Mouse (Mus musculus) hindbrain, postnatal 0 days (tissue): ENCODE data around the gene Hibch. TPM values are rescaled to one million over a fixed set of nuclear protein-coding genes. Genes with fewer than 3 reads are reported as not detected.

Source experiments
- ATAC-seq: fragments of 200-750 bp; cut with Nextera tagmentation; 2 replicates; pipeline ENCODE4 v1.8.0; 2017; ENCODE audit warnings: mild to moderate bottlenecking, moderate TSS enrichment, moderate library complexity
- DNase-seq: peaks from one replicate; pipeline ENCODE4 v3.0.0-alpha.2; 2015; ENCODE audit warnings: low spot score
- H3K27ac ChIP-seq: fragments of 300-500 bp; sonication (generic); 2 replicates; pipeline ENCODE4 v1.5.1; 2014; ENCODE audit warnings: mild to moderate bottlenecking
- H3K27me3 ChIP-seq: fragments of 300-500 bp; sonication (generic); 2 replicates; pipeline ENCODE4 v1.6.1; 2014; ENCODE audit warnings: low read length, mixed read lengths; ENCODE audit not compliant: insufficient read depth
- H3K36me3 ChIP-seq: fragments of 300-500 bp; sonication (generic); 2 replicates; pipeline ENCODE4 v1.6.1; 2014; ENCODE audit warnings: low read length, mixed read lengths; ENCODE audit not compliant: insufficient read depth
- H3K4me1 ChIP-seq: fragments of 300-500 bp; sonication (generic); 2 replicates; pipeline ENCODE4 v1.6.1; 2014; ENCODE audit warnings: antibody characterized with exemption, low read length, mixed read lengths; ENCODE audit not compliant: insufficient read depth
- H3K4me2 ChIP-seq: fragments of 300-500 bp; sonication (generic); 2 replicates; pipeline ENCODE4 v1.6.1; 2014; ENCODE audit warnings: low read depth, mild to moderate bottlenecking, low read length, moderate library complexity, mixed read lengths
- H3K4me3 ChIP-seq: fragments of 300-500 bp; sonication (generic); 2 replicates; pipeline ENCODE4 v1.5.1; 2014; ENCODE audit warnings: low read length
- H3K9ac ChIP-seq: fragments of 300-500 bp; sonication (generic); replicated peaks from 2 replicates; pipeline ENCODE4 v1.6.1; 2014; ENCODE audit warnings: mild to moderate bottlenecking, low read length, moderate library complexity, mixed read lengths
- H3K9me3 ChIP-seq: fragments of 300-500 bp; sonication (generic); 2 replicates; pipeline ENCODE4 v1.6.1; 2016; ENCODE audit warnings: low read length, mixed read lengths
- CTCF ChIP-seq: IDR thresholded peaks from 2 replicates; pipeline ENCODE4 v1.5.1; 2016; ENCODE audit warnings: antibody characterized with exemption, control low read depth, low read depth
- WGBS: fragments of 180-500 bp; shearing (Covaris S2); extraction: QIAGEN DNeasy Blood & Tissue Kit; methylation state at CpG from one replicate; pipeline ENCODE4 v1.1.7; 2014; 5-methylcytosine and 5-hydroxymethylcytosine counted together
- polyA plus RNA-seq: library from polyadenylated mRNA; unstranded; fragments of >200 nt; fragmentation: Nextera tagmentation; extraction: Ambion mirVana; gene quantifications from 2 replicates; pipeline ENCODE4 v1.2.1, GENCODE M21; 2015
- total RNA-seq: library from RNA; depleted of rRNA; stranded (reverse); fragments of >200 nt; gene quantifications from 2 replicates; pipeline ENCODE4 v1.2.3, GENCODE M21; 2014; rRNA removed

The Hibch gene
- total RNA-seq (17.0 and 18.0 TPM in 2 replicates), polyA plus RNA-seq (20.9 and 22.9 TPM in 2 replicates)

DNA sequence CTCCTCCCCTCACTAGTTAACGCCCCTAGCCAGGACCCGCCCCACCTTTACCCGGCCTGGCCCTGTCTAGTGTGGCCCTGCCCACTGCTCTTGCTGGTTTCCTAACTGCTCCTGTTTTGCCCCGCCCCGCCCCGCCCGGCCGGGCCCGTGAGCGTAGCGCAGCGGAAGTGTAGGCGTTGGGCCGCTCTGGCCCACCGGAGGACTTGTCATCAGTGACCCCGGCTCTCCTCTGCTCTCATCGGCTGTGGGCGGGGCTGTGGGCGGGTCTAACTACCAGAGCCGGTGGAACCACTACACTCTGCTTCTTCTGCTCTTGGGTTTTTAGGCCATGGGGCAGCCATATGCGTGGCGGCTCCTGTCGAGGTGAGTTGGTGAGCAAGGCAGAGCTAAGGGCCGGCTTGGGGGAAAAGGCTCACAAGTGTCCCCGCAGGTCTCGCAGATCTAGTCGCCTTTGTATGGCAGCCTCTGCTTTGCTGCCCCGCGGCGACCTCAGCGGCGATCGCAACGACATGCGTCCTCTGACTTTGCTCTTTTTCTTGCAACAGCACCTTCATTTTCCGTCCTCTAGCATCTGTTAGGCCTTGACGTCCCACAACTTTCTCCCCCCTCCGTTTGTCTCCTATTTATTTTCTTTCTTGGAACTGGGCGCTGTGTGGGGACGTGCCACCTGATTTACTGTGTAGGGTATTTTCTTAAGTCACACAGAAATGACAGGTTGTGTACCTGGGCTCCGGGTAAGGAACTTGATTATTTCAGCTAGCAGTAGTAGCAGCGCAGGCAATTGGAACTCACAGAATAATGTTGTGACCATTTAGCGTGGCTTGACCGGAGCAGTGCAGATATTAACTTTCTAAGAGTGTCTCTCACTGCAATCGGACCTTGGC lies at the start of gene Hibch:
TSS of gene Hibch (plus strand) at position 148 of the 884 bp plus-strand sequence.
- peak; percentile 100 for ATAC-seq
- H3K9me3 ChIP-seq = no peaks in the 10 kb centered on the region
- 2% methylated on average over 45 of the region's 45 CpGs for WGBS
- no peaks in the 10 kb centered on the region for H3K36me3 ChIP-seq
- H3K4me3 ChIP-seq = peak within 1 kb of the TSS; percentile 74
- peak; percentile 99 for DNase-seq
- peak; percentile 30 for TF ChIP-seq CTCF
- H3K4me1 ChIP-seq = no peaks in the 10 kb centered on the region
- H3K27me3 ChIP-seq = no peaks in the 10 kb centered on the region
- H3K9ac ChIP-seq = peak within 1 kb of the TSS; percentile 69
- H3K4me2 ChIP-seq = peak within 1 kb of the TSS; percentile 81
- H3K27ac ChIP-seq = peak within 1 kb of the TSS; percentile 87

DNA sequence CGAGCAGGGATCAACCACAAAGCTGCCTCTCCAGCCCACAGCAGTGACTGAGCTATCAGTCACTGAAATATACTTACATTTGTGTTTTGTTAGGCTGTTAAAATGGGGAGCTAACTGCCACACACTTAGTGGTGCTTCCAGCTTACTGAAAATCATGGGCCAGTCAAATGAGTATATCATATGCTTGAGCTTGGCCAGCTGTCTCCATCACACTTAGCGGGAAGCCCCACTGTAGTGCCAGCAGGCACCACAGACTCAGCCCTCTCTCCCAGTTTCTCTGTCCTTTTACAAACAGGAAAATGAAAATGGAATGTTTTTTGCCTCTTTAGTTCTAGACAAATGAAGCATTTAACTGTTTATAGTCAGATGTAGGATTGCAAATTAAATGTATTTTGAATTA lies 48.8 kb upstream of the Hibch start:
- Histone ChIP-seq H3K4me3 (no peak overlapping the region), H3K4me1 (no peaks in the 10 kb centered on the region), H3K9ac (no peak overlapping the region), H3K27ac (no peak overlapping the region), H3K27me3 (no peaks in the 10 kb centered on the region), H3K36me3 (peaks cover 25% of the 10 kb centered on the region), H3K4me2 (no peak overlapping the region), H3K9me3 (no peaks in the 10 kb centered on the region)
- no peak for DNase-seq
- 88% methylated on average over 2 of the region's 2 CpGs for WGBS
- TF ChIP-seq CTCF = no peak
- no peak for ATAC-seq

DNA sequence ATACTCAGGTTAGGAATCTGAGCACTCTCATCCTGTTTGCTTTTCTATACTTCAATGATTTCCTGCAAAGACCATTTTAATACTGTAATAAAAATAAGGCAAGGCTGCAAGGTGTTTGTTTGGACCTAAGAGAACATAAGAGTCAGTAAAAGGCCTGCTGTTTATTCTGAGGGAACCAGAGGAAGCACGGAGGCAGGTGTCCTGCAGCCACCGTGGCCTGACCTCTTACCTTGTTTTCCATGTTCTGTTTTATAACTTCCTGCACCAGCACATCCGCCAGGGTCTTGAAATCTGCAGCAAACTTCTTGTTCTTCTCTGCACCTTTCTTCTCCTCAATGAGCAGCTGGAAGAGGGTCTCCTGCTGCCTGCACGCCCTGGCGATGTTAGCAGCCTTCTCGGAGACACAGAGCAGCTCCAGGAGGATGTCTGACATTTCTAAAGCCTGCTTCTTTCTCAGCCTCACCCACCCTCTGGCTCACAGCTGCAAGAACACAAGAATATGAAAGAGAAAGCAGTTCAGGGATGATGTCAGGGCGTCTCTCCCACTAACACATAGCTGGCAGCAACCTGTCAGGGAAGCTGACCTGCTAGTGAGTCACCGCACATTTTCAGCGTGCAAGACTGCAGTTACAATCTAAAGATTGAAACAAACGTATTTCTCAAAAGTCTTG lies 45.5 kb upstream of the Hibch start:
- Histone ChIP-seq H3K4me2 (no peak overlapping the region), H3K27me3 (no peaks in the 10 kb centered on the region), H3K4me3 (no peak overlapping the region), H3K27ac (no peak overlapping the region), H3K36me3 (peaks cover 12% of the 10 kb centered on the region), H3K9me3 (no peaks in the 10 kb centered on the region), H3K9ac (no peak overlapping the region), H3K4me1 (no peaks in the 10 kb centered on the region)
- no peak for DNase-seq
- no peak for TF ChIP-seq CTCF
- ATAC-seq = no peak
- WGBS = 68% methylated on average over 10 of the region's 10 CpGs

DNA sequence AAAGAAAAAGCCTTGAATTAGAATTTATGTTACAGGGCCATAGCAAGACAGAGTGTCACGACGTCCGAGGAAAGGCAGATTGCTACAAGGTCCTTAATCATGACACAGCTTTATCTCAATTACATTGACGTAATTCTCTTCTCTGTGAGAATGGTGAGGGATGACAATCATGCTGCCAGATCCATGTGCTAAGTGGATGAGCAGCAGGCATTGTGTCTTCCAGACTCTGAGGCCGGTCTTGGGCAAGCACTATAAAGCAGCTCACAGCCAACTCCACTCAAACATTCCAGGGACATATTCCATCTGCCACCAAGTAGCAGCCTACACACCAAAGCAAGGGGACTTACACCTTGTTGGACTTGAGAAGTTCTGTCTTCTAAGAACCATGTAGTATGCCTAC lies 45.0 kb upstream of the Hibch start:
- Histone ChIP-seq H3K27ac (no peak overlapping the region), H3K36me3 (peaks cover 8% of the 10 kb centered on the region; the same call in 1 of the 2 replicates), H3K27me3 (no peaks in the 10 kb centered on the region), H3K4me3 (no peak overlapping the region), H3K9me3 (no peaks in the 10 kb centered on the region), H3K4me1 (no peaks in the 10 kb centered on the region), H3K9ac (no peak overlapping the region), H3K4me2 (no peak overlapping the region)
- ATAC-seq = 0 out of 2 replicates have a peak, but pooled peaks have one; percentile 53
- no peak for TF ChIP-seq CTCF
- 67% methylated on average over 5 of the region's 5 CpGs for WGBS
- DNase-seq = peak; percentile 3

DNA sequence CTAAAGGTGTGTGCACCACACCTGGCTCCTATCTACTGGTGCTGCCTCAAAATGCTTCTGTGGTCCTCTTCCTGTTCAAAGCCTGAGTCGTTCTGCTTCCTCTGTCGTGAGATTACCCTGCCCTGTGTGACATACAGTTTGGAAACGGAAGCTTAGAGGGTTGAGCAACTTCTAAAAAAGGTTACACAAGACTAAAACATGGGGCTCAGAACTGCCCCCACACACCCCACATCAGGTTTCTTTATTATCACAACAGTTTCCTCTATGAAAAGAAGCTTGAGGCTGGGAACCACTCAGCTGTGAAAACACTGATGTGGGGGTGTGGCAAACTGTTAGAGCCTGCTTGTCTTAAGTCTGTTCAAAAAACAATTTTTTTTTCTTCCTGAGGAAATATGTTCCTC lies 44.4 kb upstream of the Hibch start:
- H3K4me3 ChIP-seq = no peak overlapping the region
- no peak overlapping the region for H3K27ac ChIP-seq
- WGBS = 75% methylated on average over 3 of the region's 3 CpGs
- no peak overlapping the region for H3K9ac ChIP-seq
- peaks cover 4% of the 10 kb centered on the region; the same call in 1 of the 2 replicates for H3K36me3 ChIP-seq
- H3K27me3 ChIP-seq = no peaks in the 10 kb centered on the region
- no peak overlapping the region for H3K4me2 ChIP-seq
- ATAC-seq (no peak), DNase-seq (no peak)
- no peak for TF ChIP-seq CTCF
- no peaks in the 10 kb centered on the region for H3K4me1 ChIP-seq
- H3K9me3 ChIP-seq = no peaks in the 10 kb centered on the region

DNA sequence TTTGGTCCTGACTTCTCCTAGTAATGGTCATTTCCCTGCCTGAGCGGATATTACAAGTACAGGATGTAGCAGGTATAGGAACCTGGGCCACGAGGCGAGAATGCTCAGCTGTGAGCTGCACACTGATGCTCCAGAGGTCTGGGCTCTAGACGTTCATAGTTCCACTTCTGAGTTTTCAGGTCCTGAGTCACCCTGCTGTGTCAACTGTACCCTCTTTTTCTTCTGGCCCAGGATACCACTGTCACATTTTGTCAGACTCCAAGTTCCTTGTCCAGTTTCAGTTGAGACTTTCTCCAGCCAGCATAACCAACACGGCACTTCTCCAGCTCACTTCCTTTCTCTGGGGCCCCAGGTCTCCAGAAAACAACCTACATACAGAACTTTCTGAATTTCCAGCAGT lies 43.1 kb upstream of the Hibch start:
- TF ChIP-seq CTCF = no peak
- Histone ChIP-seq H3K9ac (no peak overlapping the region), H3K27me3 (no peaks in the 10 kb centered on the region), H3K27ac (no peak overlapping the region), H3K9me3 (no peaks in the 10 kb centered on the region), H3K4me2 (no peak overlapping the region), H3K36me3 (no peaks in the 10 kb centered on the region), H3K4me1 (no peaks in the 10 kb centered on the region), H3K4me3 (no peak overlapping the region)
- ATAC-seq = no peak
- 86% methylated on average over 5 of the region's 5 CpGs for WGBS
- no peak for DNase-seq
